Mouse (Mus musculus) spleen, adult 2 months (tissue): ENCODE results near the gene Hoxa4.

Experiments
- CTCF ChIP-seq: fragments of 200-500 bp; IDR thresholded peaks from 2 replicates; pipeline ENCODE4 v1.5.1; 2011; ENCODE audit warnings: mild to moderate bottlenecking, inconsistent platforms; ENCODE audit not compliant: insufficient read depth, insufficient read length, insufficient replicate concordance; ENCODE audit errors: extremely low read depth
- POLR2A ChIP-seq: fragments of 200-500 bp; IDR thresholded peaks from 2 replicates; pipeline ENCODE4 v1.6.1; 2011; ENCODE audit warnings: low read depth, low read length, inconsistent platforms

GRCm38 (mm10) chr6:52164051-52164625 lies 27.4 kb downstream of the Hoxa4 start:
- no peak for TF ChIP-seq POLR2A
- no peak for TF ChIP-seq CTCF
